Mouse (Mus musculus) testis, adult 2 months (tissue): ENCODE measurements around the gene Prkra. TPM values are rescaled to one million over a fixed set of nuclear protein-coding genes. Genes with fewer than 3 reads are reported as not detected.

Experiments used
- H3K27ac ChIP-seq: fragments of 200-500 bp; 2 replicates; pipeline ENCODE4 v1.5.1; 2012; ENCODE audit warnings: low read depth, low read length; ENCODE audit not compliant: control insufficient read depth, insufficient read depth
- H3K27me3 ChIP-seq: fragments of 200-500 bp; 2 replicates; pipeline ENCODE4 v1.6.1; 2012; ENCODE audit warnings: mild to moderate bottlenecking, low read length, moderate library complexity; ENCODE audit not compliant: control insufficient read depth, insufficient read depth
- H3K36me3 ChIP-seq: fragments of 200-500 bp; 2 replicates; pipeline ENCODE4 v1.6.1; 2012; ENCODE audit warnings: mild to moderate bottlenecking, low read length; ENCODE audit not compliant: control insufficient read depth, insufficient read depth
- H3K4me1 ChIP-seq: fragments of 200-500 bp; 2 replicates; pipeline ENCODE4 v1.6.1; 2012; ENCODE audit warnings: low read length; ENCODE audit not compliant: control insufficient read depth, insufficient read depth
- H3K4me3 ChIP-seq: fragments of 200-500 bp; 2 replicates; pipeline ENCODE4 v1.5.1; 2012; ENCODE audit warnings: low read depth, mild to moderate bottlenecking, low read length, moderate library complexity, mixed read lengths; ENCODE audit not compliant: control insufficient read depth
- CTCF ChIP-seq: fragments of 200-500 bp; IDR thresholded peaks from 2 replicates; pipeline ENCODE4 v1.5.1; 2012; ENCODE audit warnings: low read depth, mild to moderate bottlenecking, inconsistent platforms, low read length, moderate library complexity; ENCODE audit not compliant: control insufficient read depth, insufficient read depth, insufficient replicate concordance
- POLR2A ChIP-seq: fragments of 200-500 bp; IDR thresholded peaks from 2 replicates; pipeline ENCODE4 v1.6.1; 2012; ENCODE audit warnings: low read depth, mild to moderate bottlenecking, inconsistent platforms, low read length, moderate library complexity; ENCODE audit not compliant: control insufficient read depth
- polyA plus RNA-seq: library from polyadenylated mRNA; depleted of rRNA; stranded (reverse); fragments of >200 nt; gene quantifications from 2 replicates; pipeline ENCODE4 v1.2.3, GENCODE M21; 2012

Gene Prkra
- polyA plus RNA-seq, 1 experiment = 21.1 TPM

DNA sequence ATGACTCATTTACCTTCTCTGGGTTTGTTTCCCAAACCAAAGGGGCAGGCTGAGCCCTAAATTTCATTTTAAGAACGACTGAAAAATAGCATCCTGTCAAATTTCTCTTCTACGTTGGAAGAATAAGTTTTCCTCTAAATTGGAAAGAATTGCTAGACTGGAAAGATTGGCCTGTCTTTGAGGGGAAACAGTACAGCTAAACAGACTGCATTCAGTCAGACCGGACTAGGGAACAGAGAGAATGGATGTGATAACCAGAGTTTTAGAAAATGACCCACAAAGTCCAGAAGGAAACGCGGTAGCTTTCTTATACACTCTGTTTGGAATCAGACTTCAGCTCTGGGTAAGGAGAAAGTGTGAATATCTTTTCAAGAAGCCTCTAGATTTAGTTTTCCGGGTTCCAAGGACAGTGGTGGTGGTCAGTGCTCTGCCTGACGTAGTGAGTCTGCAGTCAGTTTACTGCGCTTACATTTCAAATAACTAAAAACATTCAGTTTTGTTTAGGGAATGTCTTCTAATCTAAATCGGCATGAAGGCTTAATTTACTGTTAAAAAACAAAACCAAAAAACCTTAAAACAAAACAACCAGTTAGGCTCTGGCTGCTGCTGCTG is 24.4 kb upstream of the Prkra start:
- TF ChIP-seq POLR2A = no peak
- no peak for TF ChIP-seq CTCF
- peak overlapping the region; percentile 99 for H3K27ac ChIP-seq

DNA sequence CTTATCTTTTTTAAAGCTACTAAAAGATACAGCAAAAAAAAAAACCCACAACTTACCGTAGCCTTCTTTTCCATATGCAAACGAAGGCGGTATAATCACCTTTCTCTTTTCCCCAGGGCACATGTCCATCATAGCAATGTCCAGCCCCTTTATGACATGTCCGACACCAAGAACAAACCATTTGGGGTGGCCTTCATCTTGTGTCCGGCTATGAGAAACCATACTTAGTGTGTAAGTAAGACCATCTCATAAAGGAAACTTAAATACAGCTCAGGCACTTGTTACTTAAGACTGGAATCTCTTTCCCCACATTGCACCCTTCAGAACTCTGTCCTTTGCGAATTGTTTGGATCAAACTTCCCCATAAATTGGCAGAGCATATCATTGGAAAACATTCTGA is 23.8 kb upstream of the Prkra start:
- Histone ChIP-seq H3K4me1 (peaks cover 11% of the 10 kb centered on the region), H3K36me3 (no peaks in the 10 kb centered on the region), H3K4me3 (peak overlapping the region; percentile 80), H3K27ac (peak overlapping the region; percentile 99; the same call in 1 of the 2 replicates), H3K27me3 (no peaks in the 10 kb centered on the region)
- TF ChIP-seq CTCF = no peak

More for the DNA sequence above, 24.4 kb upstream of the Prkra start:
- Histone ChIP-seq H3K36me3 (no peaks in the 10 kb centered on the region), H3K27me3 (no peaks in the 10 kb centered on the region), H3K4me3 (peak overlapping the region; percentile 80), H3K4me1 (peaks cover 11% of the 10 kb centered on the region)

DNA sequence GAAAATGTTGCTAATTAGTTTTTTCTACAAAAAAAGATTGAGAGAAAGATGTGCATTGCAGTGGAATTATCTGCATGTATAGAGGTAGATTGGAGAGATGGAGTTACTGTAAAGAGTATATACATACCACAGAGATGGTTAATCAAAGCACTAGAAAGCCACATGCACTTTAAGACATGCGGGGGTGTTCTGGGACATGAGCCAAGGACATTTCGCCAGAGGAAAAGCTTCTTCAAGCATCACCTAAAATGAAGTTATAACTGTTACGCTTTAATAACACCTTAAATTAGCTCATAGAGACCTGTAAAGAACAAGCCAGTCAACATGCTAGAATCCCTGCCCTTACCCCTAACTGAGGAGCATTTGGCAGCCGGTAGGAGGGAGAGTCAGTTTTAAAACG is 19.4 kb upstream of the Prkra start:
- H3K4me1 ChIP-seq = peaks cover under 1% of the 10 kb centered on the region
- H3K27ac ChIP-seq = no peak overlapping the region
- H3K36me3 ChIP-seq = no peaks in the 10 kb centered on the region
- H3K27me3 ChIP-seq = no peaks in the 10 kb centered on the region
- H3K4me3 ChIP-seq = no peak overlapping the region
- TF ChIP-seq POLR2A (no peak), CTCF (no peak)

DNA sequence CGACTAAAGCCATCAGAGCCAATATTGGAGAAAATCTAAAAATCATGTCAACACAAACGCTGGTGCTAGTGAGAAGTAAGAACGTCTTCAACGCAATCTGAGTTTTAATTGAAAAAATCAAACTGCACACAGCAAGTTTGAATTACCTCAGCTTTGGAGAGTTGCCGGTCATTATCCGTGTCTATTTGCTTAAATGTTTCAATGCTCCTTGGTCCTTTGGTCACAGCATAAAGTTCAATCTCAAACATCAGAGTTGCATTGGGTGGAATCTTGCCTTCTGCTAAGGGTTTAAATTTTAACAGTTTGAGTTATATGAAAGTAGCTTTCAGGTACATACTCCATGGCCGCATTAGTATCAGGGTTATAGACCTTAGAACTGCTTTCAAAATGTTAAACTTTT is 17.7 kb upstream of the Prkra start:
- no peaks in the 10 kb centered on the region; the same call in 1 of the 2 replicates for H3K4me1 ChIP-seq
- no peak for TF ChIP-seq CTCF
- TF ChIP-seq POLR2A = no peak
- no peaks in the 10 kb centered on the region for H3K27me3 ChIP-seq
- H3K4me3 ChIP-seq = no peak overlapping the region
- H3K36me3 ChIP-seq = no peaks in the 10 kb centered on the region
- H3K27ac ChIP-seq = no peak overlapping the region

DNA sequence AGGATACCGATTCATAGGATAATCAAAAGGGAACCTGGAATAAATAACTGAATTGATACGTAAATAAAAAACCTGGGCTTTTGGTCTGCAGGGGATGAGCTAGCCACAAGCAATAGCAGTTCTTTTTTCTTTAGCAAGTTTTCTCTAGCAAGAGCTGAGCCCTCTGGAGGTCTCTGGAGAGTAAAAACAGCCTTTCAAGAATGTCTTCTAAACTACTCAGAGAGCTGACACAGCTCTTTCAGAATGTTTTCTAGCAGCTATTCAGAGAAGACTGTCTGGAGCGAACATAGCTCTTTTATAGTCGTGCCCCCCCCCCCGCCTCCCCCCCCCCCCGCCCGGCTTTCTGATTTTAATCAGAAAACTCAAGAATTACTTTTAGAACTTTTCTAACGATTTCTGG is 11.6 kb upstream of the Prkra start:
- no peaks in the 10 kb centered on the region; the same call in 1 of the 2 replicates for H3K4me1 ChIP-seq
- H3K36me3 ChIP-seq = no peaks in the 10 kb centered on the region
- H3K27ac ChIP-seq = no peak overlapping the region
- no peak overlapping the region for H3K4me3 ChIP-seq
- H3K27me3 ChIP-seq = no peaks in the 10 kb centered on the region
- TF ChIP-seq POLR2A (no peak), CTCF (no peak)

DNA sequence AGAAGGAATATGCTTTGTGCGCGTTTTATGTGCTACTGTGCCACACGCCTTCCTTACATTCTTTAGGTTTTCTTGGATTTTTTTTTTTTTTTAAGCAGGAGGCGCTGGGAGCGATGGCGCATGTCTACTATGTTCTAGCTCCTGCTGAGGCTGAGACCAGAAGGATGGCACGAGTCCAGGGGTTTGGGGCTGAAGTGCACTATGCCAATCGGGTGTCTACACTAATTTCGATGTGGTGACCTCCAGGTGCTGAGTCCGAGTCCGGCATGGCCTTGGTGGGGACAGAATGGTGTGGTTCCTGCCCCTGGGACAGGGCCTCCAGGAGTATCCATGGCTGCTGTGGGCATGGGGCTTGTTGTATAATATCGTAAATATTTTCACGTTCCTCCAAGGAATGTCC is 10.7 kb upstream of the Prkra start:
- H3K4me1 ChIP-seq = no peaks in the 10 kb centered on the region; the same call in 1 of the 2 replicates
- H3K4me3 ChIP-seq = peak overlapping the region; percentile 10; the same call in 1 of the 2 replicates
- no peak for TF ChIP-seq POLR2A
- TF ChIP-seq CTCF = no peak
- H3K27ac ChIP-seq = no peak overlapping the region
- H3K27me3 ChIP-seq = no peaks in the 10 kb centered on the region
- H3K36me3 ChIP-seq = no peaks in the 10 kb centered on the region

DNA sequence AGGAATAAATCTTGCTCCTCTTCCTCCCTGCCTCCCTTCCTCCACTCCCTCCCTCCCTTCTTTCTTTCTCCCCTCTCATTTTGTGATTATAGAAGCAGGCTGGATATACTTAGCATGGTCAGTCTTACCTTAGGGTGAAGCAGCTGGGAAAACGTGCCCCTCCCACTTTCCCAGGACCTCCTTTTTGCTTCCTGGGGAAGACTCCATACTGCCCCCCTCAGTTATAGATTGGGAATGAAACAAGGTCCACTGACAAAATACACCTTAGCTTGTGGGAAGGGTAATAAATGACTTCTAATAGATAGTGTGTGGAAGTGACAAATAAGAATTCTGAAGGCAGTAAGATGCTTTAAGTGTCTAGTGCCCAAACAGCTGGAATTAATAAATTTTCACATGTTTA is 8.2 kb upstream of the Prkra start:
- no peak overlapping the region for H3K27ac ChIP-seq
- H3K4me1 ChIP-seq = no peaks in the 10 kb centered on the region; the same call in 1 of the 2 replicates
- H3K4me3 ChIP-seq = no peak overlapping the region
- no peak for TF ChIP-seq POLR2A
- no peak for TF ChIP-seq CTCF
- H3K27me3 ChIP-seq = no peaks in the 10 kb centered on the region
- H3K36me3 ChIP-seq = no peaks in the 10 kb centered on the region
